Mouse (Mus musculus) urinary bladder, postnatal 36 days (tissue): Measurements from ENCODE around the gene Polr3c.
"Not testable (repeated sequence)": the region's sequence is repeated elsewhere in the genome, so short reads cannot be mapped to it uniquely, and the experiment has no call there.

Experiments used
- DNase-seq, 2 experiments: peaks; one replicate each; pipeline ENCODE4 v3.0.0; 2022; ENCODE audit warnings: low spot score in 2 of 2, mixed read lengths in 1 of 2

Polr3c gene

DNA sequence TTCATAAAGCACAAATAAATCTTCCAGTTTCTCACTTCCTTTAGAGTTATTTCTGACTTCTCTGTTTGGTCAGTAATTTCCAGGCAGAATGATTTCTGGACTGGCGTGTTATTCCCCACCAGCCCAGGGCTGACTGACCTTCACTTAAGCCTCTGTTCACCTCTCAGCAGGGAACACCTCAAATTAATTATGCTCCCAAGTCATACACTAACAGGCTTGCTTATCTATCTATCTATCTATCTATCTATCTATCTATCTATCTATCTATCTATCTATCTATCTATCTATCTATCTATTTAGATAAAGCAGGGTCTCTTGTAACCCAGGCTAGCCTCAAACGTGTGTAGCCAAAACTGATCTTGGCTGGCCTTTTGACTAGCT is 18.8 kb downstream of the Polr3c start:
- no peak for DNase-seq

DNA sequence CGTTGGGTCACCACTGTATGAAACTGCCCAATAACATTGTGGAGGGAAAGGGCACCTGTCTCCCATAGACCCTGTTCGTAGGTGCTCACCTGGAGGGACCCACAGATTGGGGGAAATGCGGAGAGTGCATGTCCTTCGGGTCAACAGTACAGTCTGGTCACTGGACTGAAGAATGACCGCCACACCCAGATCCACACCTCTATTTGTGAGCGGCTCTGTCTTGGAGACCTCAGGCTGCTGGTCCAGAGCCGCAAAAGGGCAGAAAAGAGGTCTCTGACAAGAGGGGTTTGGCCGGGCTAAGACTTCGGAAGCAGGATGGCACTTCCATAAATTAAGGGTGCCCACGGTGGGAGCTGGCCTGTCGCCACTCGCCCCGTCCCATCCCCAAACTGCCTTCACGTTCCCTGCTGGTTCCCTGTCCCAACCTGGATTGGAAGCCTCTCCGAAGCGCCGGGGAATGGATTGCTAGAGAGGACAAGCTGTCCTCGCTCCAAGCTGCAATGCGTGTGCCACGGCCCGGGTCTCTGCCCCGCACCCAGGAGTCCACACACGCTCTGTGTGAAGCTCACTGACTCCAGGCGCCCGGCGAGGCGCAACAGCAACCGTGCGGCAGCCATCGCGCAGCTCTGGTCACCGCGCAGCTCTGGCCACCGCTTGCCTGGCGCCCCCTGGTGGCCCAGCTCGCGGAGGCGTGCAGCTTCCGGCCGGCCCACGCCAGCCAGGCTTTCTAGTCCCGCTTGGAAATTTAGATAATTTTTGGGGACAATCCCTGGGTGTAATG is 19.3 kb downstream of the Polr3c start, which contains the start of gene Nudt17:
Gene Nudt17, minus strand, starts transcription at position 660 of the 781 bp plus-strand sequence.
- DNase-seq, result peak; percentile 73 to 81

- no peak for DNase-seq
Observed at GRCm38 (mm10) chr3:96706984-96707383, 20.4 kb downstream of the Polr3c start.

DNA sequence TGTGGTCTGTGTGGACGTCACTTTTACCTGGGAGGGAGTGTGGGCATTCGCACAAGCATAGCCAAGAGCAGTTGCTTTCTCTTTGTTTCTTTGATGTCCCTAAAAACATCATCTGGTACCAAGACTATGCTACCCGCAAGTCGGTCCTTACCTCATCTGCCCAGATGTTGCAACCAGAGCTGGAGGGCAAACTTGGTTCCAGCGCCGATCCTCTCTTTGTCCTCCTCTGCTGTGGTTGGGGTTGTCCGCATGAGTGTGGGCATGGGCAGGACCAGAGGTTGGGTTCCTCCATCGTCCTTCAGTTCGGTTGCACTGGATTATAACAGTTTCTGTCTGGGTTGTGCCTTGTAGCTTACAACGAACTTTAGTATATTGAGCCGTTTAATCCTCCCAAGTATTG is 21.2 kb downstream of the Polr3c start:
- no peak for DNase-seq

- no peak for DNase-seq
Observed at GRCm38 (mm10) chr3:96704778-96705177, 22.6 kb downstream of the Polr3c start.

GRCm38 (mm10) chr3:96701003-96701402 is 26.4 kb downstream of the Polr3c start:
- DNase-seq, result no peak

DNA sequence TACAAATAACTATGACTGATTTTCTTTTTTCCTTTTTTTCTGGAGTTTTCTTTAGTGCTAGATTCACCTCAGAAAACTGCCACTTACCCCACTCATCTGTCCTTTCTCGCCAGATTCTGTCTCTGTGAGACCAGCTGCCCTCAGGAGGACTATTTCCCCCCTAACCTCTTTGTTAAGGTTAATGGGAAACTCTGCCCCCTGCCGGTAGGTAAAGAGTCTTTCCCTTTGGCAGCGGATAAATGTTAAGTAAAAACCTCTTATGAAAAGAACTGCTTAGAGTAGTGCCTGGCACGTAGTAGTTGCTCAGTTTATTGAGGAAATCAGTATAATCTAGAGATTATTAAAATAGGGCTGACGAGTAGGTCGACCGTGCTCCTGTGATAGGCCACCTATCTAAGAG is 27.1 kb downstream of the Polr3c start:
- no peak for DNase-seq

DNA sequence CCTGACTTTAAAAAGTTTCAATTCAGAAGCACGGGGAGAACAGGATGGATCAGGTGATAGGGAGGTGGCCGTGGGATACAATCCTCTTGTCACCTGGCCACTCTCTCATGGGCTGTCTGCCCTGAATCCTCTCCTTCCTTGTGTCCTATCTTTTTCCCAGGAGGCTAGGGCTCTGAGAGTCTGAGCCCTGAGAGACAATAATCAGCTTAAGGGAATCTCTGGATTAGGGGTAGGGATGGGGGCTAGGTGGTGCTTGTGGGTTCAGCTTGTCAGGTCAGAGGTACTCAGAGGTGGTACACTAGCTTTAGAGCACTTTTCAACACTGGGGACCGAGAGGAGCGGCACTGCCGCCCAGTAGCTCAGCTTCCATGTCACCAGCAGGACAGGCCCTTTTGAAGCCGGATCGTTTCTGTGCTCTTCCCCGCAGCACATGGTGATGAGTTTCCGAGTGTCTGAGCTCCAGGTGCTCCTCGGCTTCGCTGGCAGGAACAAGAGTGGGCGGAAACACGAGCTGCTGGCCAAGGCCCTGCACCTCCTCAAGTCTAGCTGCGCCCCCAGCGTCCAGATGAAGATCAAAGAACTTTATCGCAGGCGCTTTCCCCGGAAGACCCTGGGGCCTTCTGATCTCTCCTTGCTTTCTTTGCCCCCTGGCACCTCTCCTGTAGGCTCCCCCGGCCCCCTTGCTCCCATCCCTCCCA is 28.3 kb downstream of the Polr3c start:
- DNase-seq, result no peak

DNA sequence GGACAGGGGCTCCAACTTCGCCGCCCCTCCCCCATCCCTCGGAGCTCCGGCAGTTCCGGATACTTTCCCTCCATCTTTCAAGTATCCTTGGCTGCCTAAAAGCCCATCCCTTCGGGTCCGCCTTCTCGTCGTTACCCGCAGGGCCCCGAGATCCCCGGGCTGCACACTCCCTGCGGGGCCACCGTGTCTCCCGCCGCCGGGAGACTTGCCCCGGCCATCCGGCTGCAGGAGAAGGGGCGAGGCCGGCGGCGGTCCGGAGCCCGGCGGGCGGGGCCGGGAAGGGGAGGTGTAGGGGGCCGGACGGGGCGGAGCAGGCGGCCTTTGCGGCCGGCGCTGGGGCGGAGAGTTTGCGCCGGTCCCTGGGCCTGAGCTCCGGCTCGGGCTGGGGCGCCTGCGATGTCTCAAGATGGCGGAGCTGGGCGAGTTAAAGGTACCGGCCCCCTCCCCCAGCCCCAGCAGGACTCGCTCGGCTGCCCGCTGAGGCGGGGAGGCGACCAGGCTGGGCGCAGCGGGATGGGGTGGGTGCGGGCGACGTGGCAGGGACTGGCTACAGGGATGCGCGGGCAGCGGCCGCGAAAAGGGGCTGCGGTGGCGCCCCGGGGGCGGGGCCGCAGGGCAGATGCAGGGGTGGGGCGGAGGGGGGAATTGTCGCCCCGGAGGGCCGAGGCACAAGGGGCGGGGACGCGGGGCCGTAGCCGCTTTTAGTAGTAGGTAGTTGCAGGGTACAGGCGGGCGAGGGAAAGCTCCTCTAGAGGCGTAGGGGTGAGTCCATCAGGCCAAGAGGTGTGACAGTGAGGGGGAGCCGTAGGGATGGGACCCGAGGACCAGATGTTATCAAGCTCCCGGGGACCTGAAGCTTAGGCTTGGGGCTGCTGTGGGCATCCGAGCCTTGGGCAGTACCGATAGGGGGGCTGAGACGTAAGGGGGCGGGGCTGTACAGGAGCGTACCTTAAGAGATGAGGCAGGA is 30.4 kb downstream of the Polr3c start:
- peak; percentile 91 to 92 for DNase-seq

GRCm38 (mm10) chr3:96696198-96696765 is 31.1 kb downstream of the Polr3c start, which contains the start of gene Pias3:
Gene Pias3 (plus strand): TSS chr3:96696384.
- peak; percentile 79 to 87 for DNase-seq

DNA sequence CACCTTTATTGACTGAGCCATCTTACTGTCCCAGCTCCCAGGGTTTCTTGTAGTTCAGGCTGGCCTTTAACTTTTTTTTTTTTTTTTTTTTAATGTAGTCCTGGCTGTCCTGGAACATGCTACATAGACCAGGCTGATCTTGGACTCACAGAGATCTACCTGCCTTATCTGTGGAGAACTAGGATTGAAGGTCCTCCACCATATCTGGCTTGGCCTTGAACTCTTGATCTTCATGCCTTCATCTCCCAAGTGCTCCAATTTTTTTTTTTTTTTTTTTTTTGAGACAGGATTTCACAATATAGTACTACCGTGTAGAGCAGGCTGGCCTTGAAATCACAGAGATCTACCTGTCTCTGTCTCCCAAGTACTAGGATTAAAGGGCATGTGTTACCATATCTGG is 33.8 kb downstream of the Polr3c start:
- DNase-seq, result no peak

DNA sequence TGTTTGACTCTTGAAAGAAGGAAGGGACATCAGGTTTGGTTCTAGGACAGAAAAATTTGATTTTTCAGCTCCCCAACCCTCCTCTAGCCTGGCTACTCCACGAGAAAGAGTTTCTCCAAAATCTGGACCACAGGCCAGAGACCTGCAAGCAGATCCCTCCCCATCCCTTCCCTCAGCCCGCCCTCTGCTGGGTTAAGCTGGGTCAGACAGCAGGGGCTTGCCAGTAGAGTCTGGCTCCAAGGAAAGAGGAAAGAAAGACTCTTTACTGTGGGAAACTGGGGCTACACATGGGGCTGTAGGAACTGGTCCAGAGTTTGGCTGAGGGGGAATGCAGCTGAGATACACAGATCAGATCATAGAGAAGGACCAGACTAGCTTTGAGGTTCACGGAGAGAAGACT is 34.9 kb downstream of the Polr3c start:
- DNase-seq, result no peak

GRCm38 (mm10) chr3:96690298-96690697 is 37.1 kb downstream of the Polr3c start:
- DNase-seq, result no peak

GRCm38 (mm10) chr3:96688854-96689253 is 38.6 kb downstream of the Polr3c start:
- DNase-seq, result no peak

DNA sequence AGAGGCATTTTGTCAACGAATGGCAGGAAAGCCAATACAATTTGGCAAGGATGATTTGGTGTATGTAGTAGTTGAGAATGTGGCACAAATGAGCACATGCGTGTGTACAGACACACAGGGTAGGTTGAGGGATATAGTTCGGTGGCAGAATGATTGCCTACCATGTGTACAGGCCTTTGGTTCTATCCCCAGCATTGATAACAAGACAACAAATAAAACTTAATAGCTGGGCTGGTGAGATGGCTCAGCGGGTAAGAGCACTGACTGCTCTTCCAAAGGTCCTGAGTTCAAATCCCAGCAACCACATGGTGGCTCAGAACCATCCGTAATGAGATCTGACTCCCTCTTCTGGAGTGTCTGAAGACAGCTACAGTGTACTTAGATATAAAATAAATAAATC is 41.4 kb downstream of the Polr3c start:
- not testable (repeated sequence) for DNase-seq

GRCm38 (mm10) chr3:96684822-96685156 is 42.6 kb downstream of the Polr3c start:
- DNase-seq, result no peak

- DNase-seq, result no peak
Observed at GRCm38 (mm10) chr3:96684151-96684821, 43.1 kb downstream of the Polr3c start.

- no peak for DNase-seq
Observed at GRCm38 (mm10) chr3:96683496-96683895, 43.9 kb downstream of the Polr3c start.

GRCm38 (mm10) chr3:96680269-96680956 is 47.0 kb downstream of the Polr3c start:
- DNase-seq, result no peak

- peak; percentile 59 to 62 for DNase-seq
Observed at GRCm38 (mm10) chr3:96679159-96679674, 48.2 kb downstream of the Polr3c start.
